Mouse (Mus musculus) MEL (cell line): Measurements from ENCODE around the gene Gstm4. TPM values are rescaled to one million over a fixed set of nuclear protein-coding genes. Genes with fewer than 3 reads are reported as not detected.

ENCODE experiments used
- DNase-seq: peaks from one replicate; pipeline ENCODE4 v3.0.0; 2011; ENCODE audit warnings: low read depth, low spot score
- H3K27ac ChIP-seq: 2 replicates; pipeline ENCODE4 v1.5.1; 2012; ENCODE audit warnings: low read depth, mild to moderate bottlenecking, control low read depth, low read length, moderate library complexity; ENCODE audit not compliant: control insufficient read depth
- H3K27me3 ChIP-seq, 2 experiments: fragments of 150-350 bp in 1 of 2; sonication (generic) in 1 of 2; 2 replicates each; pipeline ENCODE4 v1.6.1; 2012; ENCODE audit warnings: low read length in 2 of 2, mild to moderate bottlenecking in 2 of 2, improper control_type of control experiment in 1 of 2, moderate library complexity in 1 of 2; ENCODE audit not compliant: insufficient read depth in 2 of 2, control insufficient read depth in 1 of 2
- H3K36me3 ChIP-seq, 2 experiments: 2 replicates each; pipeline ENCODE4 v1.6.1; 2012 to 2014; ENCODE audit warnings: low read length in 2 of 2, improper control_type of control experiment in 1 of 2, inconsistent platforms in 1 of 2, mild to moderate bottlenecking in 1 of 2; ENCODE audit not compliant: insufficient read depth in 2 of 2, control insufficient read depth in 1 of 2
- H3K4me1 ChIP-seq, 2 experiments: fragments of 150-350 bp in 1 of 2; sonication (generic) in 1 of 2; 2 replicates each; pipeline ENCODE4 v1.6.1; 2012; ENCODE audit warnings: low read length in 2 of 2, improper control_type of control experiment in 1 of 2, mild to moderate bottlenecking in 1 of 2; ENCODE audit not compliant: insufficient read depth in 2 of 2, control insufficient read depth in 1 of 2
- H3K4me3 ChIP-seq, 2 experiments: fragments of 150-350 bp in 1 of 2; sonication (generic) in 1 of 2; 2 replicates each; pipeline ENCODE4 v1.5.1; 2012; ENCODE audit warnings: low read depth in 2 of 2, low read length in 2 of 2, mild to moderate bottlenecking in 2 of 2, moderate library complexity in 2 of 2, control low read depth in 1 of 2, improper control_type of control experiment in 1 of 2; ENCODE audit not compliant: control insufficient read depth in 1 of 2, insufficient read depth in 1 of 2
- H3K79me2 ChIP-seq: 2 replicates; pipeline ENCODE4 v1.6.1; 2012; ENCODE audit warnings: mild to moderate bottlenecking, low read length, moderate library complexity; ENCODE audit not compliant: control insufficient read depth, poor library complexity, insufficient read depth
- H3K9ac ChIP-seq: 2 replicates; pipeline ENCODE4 v1.6.1; 2012; ENCODE audit warnings: low read depth, mild to moderate bottlenecking, control low read depth, low read length, moderate library complexity; ENCODE audit not compliant: control insufficient read depth, poor library complexity, severe bottlenecking
- H3K9me3 ChIP-seq: fragments of 150-350 bp; sonication (generic); replicated peaks from 2 replicates; pipeline ENCODE4 v1.6.1; 2012; ENCODE audit warnings: mild to moderate bottlenecking, low read length, improper control_type of control experiment, moderate library complexity; ENCODE audit not compliant: insufficient read depth
- BHLHE40 ChIP-seq: IDR thresholded peaks from 2 replicates; pipeline ENCODE4 v1.6.1; 2012; ENCODE audit warnings: low read depth, mild to moderate bottlenecking, inconsistent platforms, low read length, improper control_type of control experiment, borderline replicate concordance
- CHD1 ChIP-seq: IDR thresholded peaks from 2 replicates; pipeline ENCODE4 v1.6.1; 2012; ENCODE audit warnings: low read depth, mild to moderate bottlenecking, inconsistent platforms, low read length, improper control_type of control experiment
- CTCF ChIP-seq, 3 experiments: IDR thresholded peaks in 2 of 3; conservative IDR thresholded peaks in 1 of 3; 2 replicates each; pipeline ENCODE4 v1.5.1; 2011 to 2012; ENCODE audit warnings: low read length in 3 of 3, low read depth in 2 of 3, mild to moderate bottlenecking in 2 of 3, improper control_type of control experiment in 1 of 3, inconsistent platforms in 1 of 3, mixed read lengths in 1 of 3, moderate library complexity in 1 of 3; ENCODE audit not compliant: control insufficient read depth in 1 of 3, insufficient read depth in 1 of 3, poor library complexity in 1 of 3, severe bottlenecking in 1 of 3
- ELF1 ChIP-seq: IDR thresholded peaks from 2 replicates; pipeline ENCODE4 v1.6.1; 2014; ENCODE audit warnings: low read depth, mild to moderate bottlenecking, inconsistent platforms, low read length, improper control_type of control experiment, moderate library complexity
- EP300 ChIP-seq, 2 experiments: IDR thresholded peaks; 2 replicates each; pipeline ENCODE4 v1.6.1; 2011; ENCODE audit warnings: improper control_type of control experiment in 2 of 2, low read length in 2 of 2, low read depth in 1 of 2, mild to moderate bottlenecking in 1 of 2
- GABPA ChIP-seq: IDR thresholded peaks from 2 replicates; pipeline ENCODE4 v1.6.1; 2012; ENCODE audit warnings: low read depth, mild to moderate bottlenecking, inconsistent platforms, low read length, improper control_type of control experiment, moderate library complexity
- KAT2A ChIP-seq: conservative IDR thresholded peaks from 2 replicates; pipeline ENCODE4 v1.6.1; 2012; ENCODE audit warnings: low read depth, low read length, improper control_type of control experiment, inconsistent platforms
- MAX ChIP-seq: IDR thresholded peaks from 2 replicates; pipeline ENCODE4 v1.6.1; 2011; ENCODE audit warnings: low read length, improper control_type of control experiment
- MAZ ChIP-seq: IDR thresholded peaks from 2 replicates; pipeline ENCODE4 v1.6.1; 2012; ENCODE audit warnings: low read depth, mild to moderate bottlenecking, inconsistent platforms, low read length, improper control_type of control experiment
- MYB ChIP-seq: IDR thresholded peaks from 2 replicates; pipeline ENCODE4 v1.6.1; 2011; ENCODE audit warnings: mild to moderate bottlenecking, low read depth, low read length, improper control_type of control experiment
- MYC ChIP-seq: IDR thresholded peaks from 2 replicates; pipeline ENCODE4 v1.6.1; 2011; ENCODE audit warnings: low read depth, mild to moderate bottlenecking, low read length, improper control_type of control experiment, moderate library complexity
- NRF1 ChIP-seq: IDR thresholded peaks from 2 replicates; pipeline ENCODE4 v1.6.1; 2014; ENCODE audit warnings: low read depth, mild to moderate bottlenecking, inconsistent platforms, low read length, improper control_type of control experiment, moderate library complexity; ENCODE audit not compliant: poor library complexity, insufficient read depth, severe bottlenecking
- RAD21 ChIP-seq: IDR thresholded peaks from 2 replicates; pipeline ENCODE4 v1.6.1; 2011; ENCODE audit warnings: mild to moderate bottlenecking, low read depth, low read length, improper control_type of control experiment
- RCOR1 ChIP-seq: IDR thresholded peaks from 2 replicates; pipeline ENCODE4 v1.6.1; 2012; ENCODE audit warnings: low read depth, mild to moderate bottlenecking, inconsistent platforms, low read length, improper control_type of control experiment
- SIN3A ChIP-seq: IDR thresholded peaks from 2 replicates; pipeline ENCODE4 v1.6.1; 2012; ENCODE audit warnings: low read length, improper control_type of control experiment, inconsistent platforms
- SMC3 ChIP-seq: IDR thresholded peaks from 2 replicates; pipeline ENCODE4 v1.6.1; 2011; ENCODE audit warnings: low read depth, low read length, improper control_type of control experiment
- TBP ChIP-seq: IDR thresholded peaks from 2 replicates; pipeline ENCODE4 v1.8.0; 2011; ENCODE audit warnings: low read depth, low read length, improper control_type of control experiment
- TCF12 ChIP-seq: IDR thresholded peaks from 2 replicates; pipeline ENCODE4 v1.6.1; 2014; ENCODE audit warnings: low read depth, mild to moderate bottlenecking, inconsistent platforms, low read length, improper control_type of control experiment, moderate library complexity
- UBTF ChIP-seq: IDR thresholded peaks from 2 replicates; pipeline ENCODE4 v1.6.1; 2012; ENCODE audit warnings: low read depth, mild to moderate bottlenecking, inconsistent platforms, low read length, improper control_type of control experiment, moderate library complexity, borderline replicate concordance; ENCODE audit not compliant: insufficient read depth
- USF2 ChIP-seq, 2 experiments: IDR thresholded peaks; 2 replicates each; pipeline ENCODE4 v1.6.1; 2011 to 2012; ENCODE audit warnings: improper control_type of control experiment in 2 of 2, low read length in 2 of 2, borderline replicate concordance in 1 of 2, inconsistent platforms in 1 of 2, low read depth in 1 of 2, mild to moderate bottlenecking in 1 of 2; ENCODE audit not compliant: insufficient read depth in 1 of 2
- ZKSCAN1 ChIP-seq: IDR thresholded peaks from 2 replicates; pipeline ENCODE4 v1.6.1; 2012; ENCODE audit warnings: low read depth, mild to moderate bottlenecking, inconsistent platforms, low read length, improper control_type of control experiment, moderate library complexity
- ZMIZ1 ChIP-seq: IDR thresholded peaks from 2 replicates; pipeline ENCODE4 v1.6.1; 2012; ENCODE audit warnings: low read depth, mild to moderate bottlenecking, inconsistent platforms, low read length, improper control_type of control experiment, moderate library complexity
- ZNF384 ChIP-seq: IDR thresholded peaks from 2 replicates; pipeline ENCODE4 v1.6.1; 2012; ENCODE audit warnings: low read depth, mild to moderate bottlenecking, inconsistent platforms, low read length, improper control_type of control experiment
- polyA plus RNA-seq, 2 experiments: library from polyadenylated mRNA; stranded (reverse) in 1 of 2; unstranded in 1 of 2; fragments of >175 nt in 1 of 2; fragments of >200 nt in 1 of 2; gene quantifications; 2 replicates each; pipeline versions ENCODE4 v1.2.1 to v1.2.4; 2012; ENCODE audit warnings: low replicate concordance in 2 of 2, low read depth in 1 of 2; ENCODE audit not compliant: insufficient read length in 2 of 2, insufficient read depth in 1 of 2, missing spikeins in 1 of 2
- total RNA-seq: library from RNA; depleted of rRNA; stranded (reverse); fragments of 300-350 nt; gene quantifications from 2 replicates; pipeline ENCODE4 v1.2.3, GENCODE M21; 2012

Gene Gstm4
- total and polyA plus RNA-seq, 3 experiments = 1.4 to 7.4 TPM; not detected in 1

DNA sequence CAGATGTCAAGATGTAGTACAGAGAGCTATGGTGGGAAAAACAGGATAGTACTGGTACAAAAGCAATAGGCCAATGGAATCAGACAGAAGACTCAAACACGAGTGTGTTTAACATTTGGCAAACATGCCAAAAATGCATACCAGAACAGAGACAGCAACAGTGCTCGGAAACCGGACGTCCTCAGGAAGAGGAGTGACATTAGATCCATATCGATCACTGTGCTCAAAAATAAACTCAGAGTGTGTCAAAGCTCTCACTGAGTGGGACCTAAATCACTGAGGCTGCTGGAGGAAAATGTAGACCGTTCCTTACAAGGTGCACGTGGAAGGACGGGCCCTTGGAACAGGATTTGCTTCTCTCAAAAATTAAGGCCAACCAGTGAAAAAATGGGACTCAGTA lies 42.7 kb downstream of the Gstm4 start:
- H3K4me3 ChIP-seq = no peak overlapping the region
- no peak for DNase-seq
- no peaks in the 10 kb centered on the region for H3K4me1 ChIP-seq
- TF ChIP-seq GABPA = no peak
- no peak for TF ChIP-seq EP300 (IDR thresholded peaks at IDR 0.05; ENCODE audit: low read depth in 1 of 2, low read length in 2 of 2)
- TF ChIP-seq ZNF384 = no peak
- TF ChIP-seq KAT2A = no peak
- TF ChIP-seq SIN3A = no peak
- TF ChIP-seq ZMIZ1 = no peak
- TF ChIP-seq CHD1 = no peak
- no peak for TF ChIP-seq UBTF
- no peak for TF ChIP-seq USF2 (IDR thresholded peaks at IDR 0.05; ENCODE audit: borderline replicate concordance in 1 of 2, insufficient read depth in 1 of 2, low read depth in 1 of 2, low read length in 2 of 2)
- no peaks in the 10 kb centered on the region for H3K36me3 ChIP-seq
- no peaks in the 10 kb centered on the region for H3K9me3 ChIP-seq
- H3K9ac ChIP-seq = no peak overlapping the region
- peaks cover 5 to 15% of the 10 kb centered on the region in 2 experiments for H3K27me3 ChIP-seq
- H3K79me2 ChIP-seq = no peaks in the 10 kb centered on the region
- no peak overlapping the region for H3K27ac ChIP-seq

DNA sequence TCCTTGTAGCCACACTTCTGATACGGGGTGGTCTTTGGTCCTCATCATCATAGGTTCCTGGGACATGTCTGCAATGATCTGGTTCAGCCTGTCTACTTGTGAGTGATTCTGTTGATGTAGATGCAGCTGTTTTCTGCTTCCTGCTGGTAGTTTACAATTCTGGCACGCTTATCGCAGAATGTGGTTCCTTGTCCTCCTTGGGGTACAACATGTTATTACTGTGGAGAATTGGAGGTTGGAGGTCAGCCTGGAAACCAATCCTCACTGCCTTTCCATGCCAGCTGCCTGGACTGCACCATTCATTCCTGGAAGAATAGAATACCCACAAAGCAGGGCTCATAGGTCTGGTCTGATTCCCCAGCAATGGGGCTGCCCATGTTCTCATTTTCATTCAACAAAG lies 45.2 kb downstream of the Gstm4 start:
- H3K4me1 ChIP-seq = no peaks in the 10 kb centered on the region

More for the DNA sequence above, 45.2 kb downstream of the Gstm4 start:
- H3K36me3 ChIP-seq = no peaks in the 10 kb centered on the region
- H3K9ac ChIP-seq = no peak overlapping the region
- H3K4me3 ChIP-seq = no peak overlapping the region
- no peak for DNase-seq
- H3K27ac ChIP-seq = no peak overlapping the region
- H3K9me3 ChIP-seq = no peaks in the 10 kb centered on the region
- no peak for TF ChIP-seq NRF1
- TF ChIP-seq MYC = no peak
- TF ChIP-seq MAZ = no peak
- no peak for TF ChIP-seq ELF1
- no peak for TF ChIP-seq TBP
- TF ChIP-seq UBTF = no peak
- TF ChIP-seq BHLHE40 = no peak
- TF ChIP-seq MAX = no peak
- TF ChIP-seq ZKSCAN1 = no peak
- TF ChIP-seq ZMIZ1 = no peak
- no peak for TF ChIP-seq CTCF (IDR thresholded peaks at IDR 0.05 in 2 of 3, conservative IDR thresholded peaks at IDR 0.05 in 1 of 3; ENCODE audit: control insufficient read depth in 1 of 3, insufficient read depth in 1 of 3, low read depth in 2 of 3, low read length in 3 of 3, poor library complexity in 1 of 3, severe bottlenecking in 1 of 3)
- no peak for TF ChIP-seq RAD21
- TF ChIP-seq TCF12 = no peak
- TF ChIP-seq CHD1 = no peak
- no peak for TF ChIP-seq RCOR1
- no peak for TF ChIP-seq MYB
- no peak for TF ChIP-seq SMC3
- no peak for TF ChIP-seq EP300 (IDR thresholded peaks at IDR 0.05; ENCODE audit: low read depth in 1 of 2, low read length in 2 of 2)
- TF ChIP-seq GABPA = no peak
- no peak for TF ChIP-seq SIN3A
- TF ChIP-seq, all 39 proteins: peak for 0
- no peaks in the 10 kb centered on the region for H3K79me2 ChIP-seq
- peaks cover 4 to 12% of the 10 kb centered on the region in 2 experiments for H3K27me3 ChIP-seq
